In the genomic region with DNA sequence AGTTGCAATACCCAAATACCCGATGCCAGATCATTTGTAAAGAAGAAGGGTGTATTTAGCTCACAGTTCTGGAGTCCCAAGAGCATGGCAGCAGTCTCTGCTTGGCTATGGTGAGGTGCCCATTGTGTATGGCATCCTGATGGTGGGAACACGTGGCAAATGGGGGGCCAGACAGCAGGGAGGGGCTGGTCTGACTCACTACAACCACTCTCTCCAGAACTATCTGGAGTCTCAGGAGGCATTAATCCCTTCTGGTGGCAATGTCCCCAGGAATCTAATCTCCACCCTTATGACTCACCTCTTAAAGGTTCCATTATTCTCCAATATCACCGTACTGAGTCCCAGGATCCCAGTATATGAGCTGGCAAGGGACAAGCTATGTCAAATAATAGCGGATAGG, we compare ENCODE assay signal across 15 mouse cellular contexts.
"Had no signal": no experiment of that assay in that cellular context is flagged by ENCODE, and none has a peak within 500 bp of the region (broad histone marks: within the 10 kb centered on the region; RNA-seq: fewer than 3 reads in every experiment).

No protein-coding gene starts in this region.

- H3K36me3 ChIP-seq: limb, embryonic 12.5 days; liver, embryonic 13.5 days; lung, embryonic 15.5 days; midbrain, embryonic 13.5 days; neural tube, embryonic 15.5 days had no signal

- H3K9me3 ChIP-seq: limb, embryonic 12.5 days; liver, embryonic 13.5 days; lung, embryonic 15.5 days; midbrain, embryonic 13.5 days; neural tube, embryonic 15.5 days had no signal

- H3K4me2 ChIP-seq: limb, embryonic 12.5 days; liver, embryonic 13.5 days; lung, embryonic 15.5 days; midbrain, embryonic 13.5 days; neural tube, embryonic 15.5 days had no signal

- H3K4me3 ChIP-seq: layer of hippocampus, adult 2 months; limb, embryonic 12.5 days; liver, embryonic 13.5 days; lung, embryonic 15.5 days; midbrain, embryonic 13.5 days; neural tube, embryonic 15.5 days had no signal

- DNase-seq: kidney, adult 9 months; kidney, postnatal 4 days; liver; liver, embryonic 13.5 days; liver, postnatal 0 days; lung, postnatal 14 days; thymus, adult 2 months; thymus, postnatal 25 days had no signal

- ATAC-seq: liver, postnatal 0 days; midbrain, embryonic 13.5 days had no signal

- H3K27me3 ChIP-seq: limb, embryonic 12.5 days; liver, embryonic 13.5 days; lung, embryonic 15.5 days; neural tube, embryonic 15.5 days had no signal

- H3K9ac ChIP-seq: limb, embryonic 12.5 days; liver, embryonic 13.5 days; liver, postnatal 0 days; lung, embryonic 15.5 days; midbrain, embryonic 13.5 days; neural tube, embryonic 15.5 days had no signal

- H3K27ac ChIP-seq: kidney, postnatal 0 days; layer of hippocampus, adult 2 months; limb, embryonic 12.5 days; liver, embryonic 13.5 days; lung, embryonic 15.5 days; macrophage; midbrain, embryonic 13.5 days; neural tube, embryonic 15.5 days had no signal
